Mouse (Mus musculus) ES-E14 (cell line): Measurements from ENCODE around the gene Crhr1. TPM values are rescaled to one million over a fixed set of nuclear protein-coding genes. Genes with fewer than 3 reads are reported as not detected.

ENCODE experiments used
- DNase-seq: peaks from one replicate; pipeline ENCODE4 v3.0.0-alpha.2; 2013; ENCODE audit warnings: low read depth, low spot score
- H3K27ac ChIP-seq: 2 replicates; pipeline ENCODE4 v1.5.1; 2012; ENCODE audit warnings: low read depth, mild to moderate bottlenecking, low read length, moderate library complexity, mixed read lengths; ENCODE audit not compliant: poor library complexity, insufficient read depth, severe bottlenecking
- H3K36me3 ChIP-seq: 2 replicates; pipeline ENCODE4 v1.6.1; 2012; ENCODE audit warnings: mild to moderate bottlenecking, low read length, moderate library complexity, mixed read lengths; ENCODE audit not compliant: control insufficient read depth, poor library complexity, insufficient read depth, severe bottlenecking
- H3K4me1 ChIP-seq, 2 experiments: fragments of 150-350 bp in 1 of 2; sonication (generic) in 1 of 2; 2 replicates each; pipeline ENCODE4 v1.6.1; 2012; ENCODE audit warnings: low read length in 2 of 2, mild to moderate bottlenecking in 1 of 2, mixed read lengths in 1 of 2; ENCODE audit not compliant: control insufficient read depth in 2 of 2, insufficient read depth in 2 of 2, poor library complexity in 1 of 2
- H3K4me3 ChIP-seq, 2 experiments: fragments of 150-350 bp in 1 of 2; sonication (generic) in 1 of 2; 2 replicates each; pipeline ENCODE4 v1.5.1; 2012; ENCODE audit warnings: low read length in 2 of 2, low read depth in 1 of 2, mild to moderate bottlenecking in 1 of 2, mixed read lengths in 1 of 2; ENCODE audit not compliant: insufficient read depth in 1 of 2, poor library complexity in 1 of 2, severe bottlenecking in 1 of 2
- H3K9ac ChIP-seq: 2 replicates; pipeline ENCODE4 v1.6.1; 2012; ENCODE audit warnings: low read depth, mild to moderate bottlenecking, low read length, mixed read lengths; ENCODE audit not compliant: poor library complexity, insufficient read depth, severe bottlenecking
- H3K9me3 ChIP-seq: fragments of 150-350 bp; sonication (generic); 2 replicates; pipeline ENCODE4 v1.6.1; 2012; ENCODE audit warnings: low read depth, mild to moderate bottlenecking, low read length; ENCODE audit not compliant: control insufficient read depth, insufficient read depth
- CHD2 ChIP-seq: IDR thresholded peaks from 2 replicates; pipeline ENCODE4 v1.6.1; 2014; ENCODE audit warnings: mild to moderate bottlenecking, low read depth, low read length, inconsistent platforms
- HCFC1 ChIP-seq: IDR thresholded peaks from 2 replicates; pipeline ENCODE4 v1.6.1; 2012; ENCODE audit warnings: low read length, inconsistent platforms, borderline replicate concordance; ENCODE audit not compliant: insufficient read depth
- MAFK ChIP-seq: IDR thresholded peaks from 2 replicates; pipeline ENCODE4 v1.6.1; 2014; ENCODE audit warnings: mild to moderate bottlenecking, low read depth, low read length, inconsistent platforms; ENCODE audit not compliant: insufficient read depth
- ZC3H11A ChIP-seq: IDR thresholded peaks from 2 replicates; pipeline ENCODE4 v1.6.1; 2012; ENCODE audit warnings: low read depth, mild to moderate bottlenecking, inconsistent platforms, low read length, borderline replicate concordance
- ZNF384 ChIP-seq: IDR thresholded peaks from 2 replicates; pipeline ENCODE4 v1.6.1; 2012; ENCODE audit warnings: low read depth, low read length, inconsistent platforms
- in situ Hi-C, 2 experiments: fragments of 600-800 bp; cut with MboI; formaldehyde crosslinking; loops; one replicate each; pipeline ENCODE4 v1.15.1; 2025; ENCODE audit warnings: low sequenced_read_pairs in 2 of 2, inconsistent platforms in 1 of 2; ENCODE audit not compliant: unreplicated experiment in 2 of 2
- total RNA-seq: library from RNA; depleted of rRNA; stranded (reverse); fragments of 300-350 nt; gene quantifications from 2 replicates; pipeline ENCODE4 v1.2.3, GENCODE M21; 2012

Crhr1 gene
- total RNA-seq, 1 experiment, result 0.09 TPM

DNA sequence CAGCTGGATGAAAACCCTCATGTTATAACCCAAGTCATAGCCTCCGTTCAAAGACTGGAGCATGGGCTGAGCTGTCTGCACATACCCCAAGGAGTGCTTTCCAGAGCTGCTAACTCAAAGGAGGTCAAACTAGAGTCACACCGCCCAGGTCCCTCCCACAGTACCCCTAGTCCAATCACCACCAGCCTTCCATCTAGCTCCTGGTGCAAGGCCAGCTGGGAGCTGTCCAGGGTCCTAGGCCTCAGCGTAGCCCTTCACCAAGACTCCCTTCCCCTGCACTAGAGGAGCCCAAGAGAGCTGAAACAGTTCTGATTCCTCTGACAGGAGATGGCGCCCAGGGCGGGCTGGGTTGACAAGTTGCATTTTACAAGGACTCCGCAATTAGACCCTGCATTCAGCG lies 18.0 kb upstream of the Crhr1 start:
- in situ Hi-C loops, result no loop called here
- peak; percentile 98 for DNase-seq
- Histone ChIP-seq H3K27ac (no peak overlapping the region), H3K9me3 (no peaks in the 10 kb centered on the region), H3K4me1 (peaks cover 0 to 6% of the 10 kb centered on the region in 2 experiments; a peak in 2 of 4 replicates), H3K36me3 (no peaks in the 10 kb centered on the region), H3K9ac (no peak overlapping the region), H3K4me3 (no peak overlapping the region)
- TF ChIP-seq ZNF384 (no peak), HCFC1 (no peak), ZC3H11A (no peak; the same call in 1 of the 2 replicates), CHD2 (no peak), MAFK (no peak)

DNA sequence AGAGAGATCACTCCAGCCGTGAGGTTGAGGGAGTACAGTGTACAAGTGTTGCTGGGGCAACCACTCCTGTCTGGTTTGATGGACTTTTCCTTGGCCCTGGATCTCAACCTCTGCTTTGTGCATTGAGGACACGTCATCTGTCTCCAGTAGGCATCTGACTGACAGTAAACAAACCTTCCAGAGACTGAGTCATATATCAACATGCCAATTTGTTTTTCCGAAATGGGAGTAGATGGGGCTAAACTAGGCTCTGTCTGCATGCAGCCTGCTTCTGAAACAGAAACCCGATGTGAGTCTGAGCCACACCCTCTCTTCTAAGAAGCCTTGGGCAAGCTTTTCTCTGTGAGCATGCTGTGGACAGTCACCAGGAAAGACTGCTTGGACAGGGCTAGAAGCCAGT lies 14.3 kb upstream of the Crhr1 start:
- no peak for DNase-seq
- no peaks in the 10 kb centered on the region for H3K9me3 ChIP-seq
- in situ Hi-C loops, result no loop called here
- TF ChIP-seq ZC3H11A (no peak), HCFC1 (no peak), CHD2 (no peak), MAFK (no peak), ZNF384 (no peak)
- no peaks in the 10 kb centered on the region for H3K36me3 ChIP-seq
- no peak overlapping the region for H3K9ac ChIP-seq
- no peak overlapping the region for H3K4me3 ChIP-seq
- H3K4me1 ChIP-seq, result peaks cover 0 to 6% of the 10 kb centered on the region in 2 experiments; a peak in 2 of 4 replicates
- H3K27ac ChIP-seq, result no peak overlapping the region

DNA sequence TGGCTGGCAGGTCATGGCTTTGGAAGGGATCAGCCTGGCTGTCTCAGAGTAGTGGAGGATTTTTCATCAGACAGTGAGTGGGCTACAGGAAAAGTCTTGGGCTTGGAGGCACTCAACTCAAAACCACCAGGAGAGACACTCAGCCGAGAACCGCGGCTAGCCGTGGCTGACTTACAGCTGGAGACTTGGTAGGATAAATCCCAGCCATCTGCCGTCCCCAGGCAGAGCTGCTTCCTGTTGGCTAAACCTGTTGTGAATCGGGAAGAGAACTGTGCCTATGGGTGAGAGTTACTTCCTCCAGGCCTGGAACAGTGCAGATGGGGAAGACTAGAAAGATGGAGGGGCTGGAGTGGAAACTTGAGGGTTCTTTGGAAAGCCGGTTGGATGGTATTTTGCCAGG lies 9.7 kb upstream of the Crhr1 start:
- in situ Hi-C loops, result no loop called here
- no peak for DNase-seq
- H3K9me3 ChIP-seq, result no peaks in the 10 kb centered on the region
- no peak overlapping the region for H3K9ac ChIP-seq
- no peak overlapping the region for H3K4me3 ChIP-seq
- H3K27ac ChIP-seq, result no peak overlapping the region
- no peaks in the 10 kb centered on the region for H3K4me1 ChIP-seq
- no peaks in the 10 kb centered on the region for H3K36me3 ChIP-seq
- TF ChIP-seq HCFC1 (no peak), ZC3H11A (no peak), ZNF384 (no peak), CHD2 (no peak), MAFK (no peak)

DNA sequence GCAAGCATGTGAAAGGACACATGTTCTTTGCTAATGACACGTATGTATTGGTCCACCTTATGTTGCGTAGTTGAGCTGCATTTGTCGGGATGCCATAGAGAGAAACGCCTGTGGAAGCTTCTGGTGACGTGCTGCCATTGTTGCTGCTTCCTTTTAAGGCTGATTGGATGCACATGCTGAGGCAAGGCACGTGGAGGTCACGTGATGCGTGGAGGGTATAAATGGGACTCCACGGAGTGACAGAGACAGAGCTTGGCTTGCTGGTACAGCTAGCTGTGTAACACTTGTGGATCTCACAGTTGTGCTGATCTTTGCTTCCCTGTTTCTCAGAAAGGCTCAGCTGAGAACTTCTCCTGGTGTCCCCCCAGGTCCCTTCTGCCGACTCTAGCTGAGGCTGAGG lies 9.2 kb upstream of the Crhr1 start:
- H3K36me3 ChIP-seq, result no peaks in the 10 kb centered on the region
- in situ Hi-C loops, result no loop called here
- TF ChIP-seq MAFK (no peak), ZC3H11A (no peak), HCFC1 (no peak), CHD2 (no peak), ZNF384 (no peak)
- no peak overlapping the region for H3K27ac ChIP-seq
- H3K4me3 ChIP-seq, result no peak overlapping the region
- DNase-seq, result no peak
- H3K9ac ChIP-seq, result no peak overlapping the region
- no peaks in the 10 kb centered on the region for H3K4me1 ChIP-seq
- H3K9me3 ChIP-seq, result no peaks in the 10 kb centered on the region

DNA sequence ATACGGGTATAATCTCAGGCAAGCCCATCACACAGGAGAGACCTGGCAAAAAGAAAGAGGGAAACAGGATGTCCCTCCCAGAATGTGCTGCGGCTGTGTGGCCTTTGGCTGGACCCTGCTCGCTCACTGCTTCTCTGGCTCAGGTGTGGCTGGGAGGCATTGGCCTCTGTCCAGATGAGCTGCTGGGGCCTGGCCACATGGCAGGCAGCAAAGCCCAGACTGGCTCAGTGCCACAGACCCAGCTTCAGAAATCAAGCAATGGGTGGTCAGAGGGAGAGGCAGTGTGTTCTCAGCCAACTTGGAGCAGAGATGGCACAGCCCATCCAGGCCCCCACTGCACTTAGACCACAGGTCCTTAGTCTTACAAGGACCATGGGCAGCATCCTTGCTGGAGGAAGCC lies 8.1 kb upstream of the Crhr1 start:
- Histone ChIP-seq H3K9me3 (no peaks in the 10 kb centered on the region), H3K27ac (no peak overlapping the region), H3K4me1 (no peaks in the 10 kb centered on the region), H3K9ac (no peak overlapping the region), H3K36me3 (no peaks in the 10 kb centered on the region), H3K4me3 (no peak overlapping the region)
- TF ChIP-seq CHD2, result no peak
- TF ChIP-seq ZNF384, result no peak
- TF ChIP-seq MAFK, result no peak
- no peak for TF ChIP-seq ZC3H11A
- no peak for TF ChIP-seq HCFC1
- in situ Hi-C loops, result no loop called here
- DNase-seq, result no peak
